Mouse (Mus musculus) urinary bladder, adult 2 months (tissue): ENCODE measurements around the gene Klhdc2. TPM values are rescaled to one million over a fixed set of nuclear protein-coding genes. Genes with fewer than 3 reads are reported as not detected.

Source experiments
- DNase-seq: peaks from one replicate; pipeline ENCODE4 v3.0.0; 2022; ENCODE audit warnings: low spot score
- polyA plus RNA-seq: library from polyadenylated mRNA; depleted of rRNA; stranded (reverse); fragments of >200 nt; gene quantifications from 2 replicates; pipeline ENCODE4 v1.2.3, GENCODE M21; 2012; rRNA removed

Klhdc2 gene
- polyA plus RNA-seq, 1 experiment = 61.7 TPM

DNA sequence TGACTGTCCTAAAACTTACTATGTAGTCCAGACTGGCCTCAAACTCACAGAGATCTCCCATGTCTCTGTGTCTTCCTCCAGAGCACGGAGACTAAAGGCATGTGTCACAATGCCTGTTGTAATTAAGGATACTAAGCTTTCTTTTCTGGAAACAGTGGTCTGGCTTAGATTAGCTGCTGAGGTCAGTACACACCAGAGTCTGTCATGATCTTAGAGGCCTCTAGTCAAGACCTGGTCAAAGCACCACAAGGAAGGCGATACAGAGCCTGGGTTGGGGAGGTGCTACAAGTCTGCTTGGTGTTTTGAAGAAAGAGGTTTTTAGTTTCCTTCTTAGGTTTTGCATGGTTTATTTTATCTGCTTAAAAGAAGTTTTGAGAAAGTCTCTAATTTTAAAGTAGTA lies 3.9 kb downstream of the Klhdc2 start:
- no peak for DNase-seq

- no peak for DNase-seq
Measured at GRCm38 (mm10) chr12:69302171-69302570, 5.7 kb downstream of the Klhdc2 start.

GRCm38 (mm10) chr12:69304051-69304450 lies 7.6 kb downstream of the Klhdc2 start:
- DNase-seq = no peak

- no peak for DNase-seq
Measured at GRCm38 (mm10) chr12:69306333-69306732, 9.9 kb downstream of the Klhdc2 start.

GRCm38 (mm10) chr12:69309659-69310058 lies 13.2 kb downstream of the Klhdc2 start:
- no peak for DNase-seq

DNA sequence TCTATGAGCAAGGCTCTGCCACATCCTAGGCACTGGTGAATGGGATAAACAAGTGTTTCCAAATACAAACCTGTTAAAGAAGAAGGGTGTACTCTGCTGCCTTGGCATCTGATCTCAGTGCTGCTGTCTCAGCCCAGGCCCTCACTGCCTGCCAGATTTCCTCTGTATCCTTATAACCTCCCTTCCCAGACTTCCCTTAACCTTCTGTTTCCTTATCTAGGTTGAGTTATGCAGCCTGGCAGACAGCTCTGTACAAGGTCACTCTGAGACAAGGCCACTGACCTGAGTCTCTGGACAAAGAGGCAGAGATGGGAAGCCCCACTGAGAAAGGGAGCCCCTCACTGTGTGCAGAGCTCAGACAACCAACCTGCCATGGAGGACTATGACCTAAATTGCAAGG lies 21.9 kb downstream of the Klhdc2 start:
- no peak for DNase-seq

DNA sequence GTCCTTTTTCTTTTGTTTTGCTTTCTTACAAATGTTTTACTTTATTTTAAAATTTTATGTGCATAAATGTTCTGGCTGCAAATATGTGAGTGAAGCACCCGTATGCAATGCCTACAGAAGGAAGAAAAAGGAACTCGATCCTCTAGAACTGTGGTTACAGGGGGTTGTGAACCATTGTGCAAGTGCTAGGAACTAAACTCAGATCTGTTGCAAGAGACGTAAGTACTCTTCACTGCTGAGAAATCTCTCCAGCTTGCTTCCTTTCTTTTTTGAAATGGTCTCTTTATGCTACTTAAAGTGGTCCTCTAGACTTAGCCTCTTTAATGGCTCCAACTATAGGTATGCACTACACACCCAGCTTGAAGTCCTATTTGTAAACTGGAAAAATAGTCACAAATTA lies 34.7 kb downstream of the Klhdc2 start:
- no peak for DNase-seq

GRCm38 (mm10) chr12:69332147-69332546 lies 35.7 kb downstream of the Klhdc2 start:
- no peak for DNase-seq

- DNase-seq = no peak
Measured at GRCm38 (mm10) chr12:69333547-69333946, 37.1 kb downstream of the Klhdc2 start.

- no peak for DNase-seq
Measured at GRCm38 (mm10) chr12:69349928-69350327, 53.4 kb downstream of the Klhdc2 start.

DNA sequence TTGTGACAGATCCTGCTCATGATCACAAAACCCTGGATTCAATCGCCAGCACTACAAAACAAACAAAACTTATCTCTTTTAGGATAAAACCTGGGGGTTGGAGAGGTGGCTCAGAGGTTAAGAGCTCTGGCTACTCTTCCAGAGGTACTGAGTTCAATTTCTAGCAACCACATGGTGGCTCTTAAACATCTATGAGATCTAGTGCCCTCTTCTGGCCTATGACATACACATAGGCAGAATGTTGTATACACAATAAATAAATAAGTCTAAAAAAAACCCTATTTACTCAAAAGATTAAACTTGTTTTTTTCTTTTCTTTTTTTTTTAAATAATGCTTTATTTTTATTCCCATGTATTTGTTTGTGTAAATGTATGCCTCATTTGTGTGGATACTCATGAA lies 55.2 kb downstream of the Klhdc2 start:
- DNase-seq = no peak

- peak; percentile 71 for DNase-seq
Measured at GRCm38 (mm10) chr12:69356546-69357299, 60.2 kb downstream of the Klhdc2 start, which contains the start of gene Nemf. Gene Nemf, minus strand, starts transcription at chr12:69357165.

- DNase-seq = no peak
Measured at GRCm38 (mm10) chr12:69357300-69357646, 60.8 kb downstream of the Klhdc2 start.

Other genes with a start within 250 kb of the Klhdc2 start
- 1,965 and 3,164 TPM in 2 replicates for gene Rps29, start 137.5 kb upstream of the Klhdc2 start, polyA plus RNA-seq
- 0.10 and 0.39 TPM in 2 replicates for gene Lrr1, start 127.9 kb upstream of the Klhdc2 start, polyA plus RNA-seq
- gene Rpl36al, start 112.6 kb upstream of the Klhdc2 start, polyA plus RNA-seq = 607 and 659 TPM in 2 replicates
- gene Mgat2, start 112.5 kb upstream of the Klhdc2 start, polyA plus RNA-seq = 27.3 and 27.4 TPM in 2 replicates
- gene Gm49383, start 99.6 kb upstream of the Klhdc2 start, polyA plus RNA-seq = 1.3 and 2.1 TPM in 2 replicates
- gene Dnaaf2, start 98.3 kb upstream of the Klhdc2 start, polyA plus RNA-seq = 2.8 TPM in 2 replicates
- gene Gm49384, start 92.4 kb upstream of the Klhdc2 start, polyA plus RNA-seq = 3.6 and 4.1 TPM in 2 replicates
- gene Pole2, start 68.5 kb upstream of the Klhdc2 start, polyA plus RNA-seq = 3.2 and 6.5 TPM in 2 replicates
- gene Klhdc1, start 55.5 kb upstream of the Klhdc2 start, polyA plus RNA-seq = 8.4 and 14.8 TPM in 2 replicates
- 28.8 and 32.1 TPM in 2 replicates for gene Nemf, start 60.5 kb downstream of the Klhdc2 start, polyA plus RNA-seq
- 73.3 and 73.5 TPM in 2 replicates for gene Arf6, start 75.5 kb downstream of the Klhdc2 start, polyA plus RNA-seq
- gene Gm9887, start 75.8 kb downstream of the Klhdc2 start, polyA plus RNA-seq = 0.69 TPM in 2 replicates